Mouse (Mus musculus): ENCODE measurements at regions not wholly inside any gene's neighbourhood (a gene's known extent, or its start where the extent isn't known, plus 50 kb on each side); places are given as distances from the start of the nearest gene placed in this dataset.
A peak's percentile ranks its signal among the peaks of the same experiment; 100 is the strongest.

GRCm38 (mm10) chr5:73729646-73730045 is 78.5 kb downstream of the Spata18 start:
- DNase-seq (ENCODE audit: low read depth, low spot score): peak; percentile 18

GRCm38 (mm10) chr5:73731423-73731822 is 80.2 kb downstream of the Spata18 start:
- no peak for DNase-seq (ENCODE audit: low read depth, low spot score)

GRCm38 (mm10) chr5:73731991-73732565 is 80.9 kb downstream of the Spata18 start:
- no peak for DNase-seq (ENCODE audit: low read depth, low spot score)

- no peak for DNase-seq (ENCODE audit: low read depth, low spot score)
These were observed 89.6 kb downstream of the Spata18 start for GRCm38 (mm10) chr5:73740766-73741165.

GRCm38 (mm10) chr5:73741441-73741840 is 90.3 kb downstream of the Spata18 start:
- DNase-seq (ENCODE audit: low read depth, low spot score): no peak

GRCm38 (mm10) chr5:73743953-73744352 is 92.8 kb downstream of the Spata18 start:
- DNase-seq (ENCODE audit: low read depth, low spot score): no peak

GRCm38 (mm10) chr5:73749791-73750190 is 98.6 kb downstream of the Spata18 start:
- no peak for DNase-seq (ENCODE audit: low read depth, low spot score)

- DNase-seq (ENCODE audit: low read depth, low spot score): no peak
These were observed 101.1 kb downstream of the Spata18 start for GRCm38 (mm10) chr5:73752225-73752644.

- no peak for DNase-seq (ENCODE audit: low read depth, low spot score)
These were observed 102.6 kb downstream of the Spata18 start for GRCm38 (mm10) chr5:73753827-73754226.

GRCm38 (mm10) chr5:73758534-73758933 is 107.4 kb downstream of the Spata18 start:
- no peak for DNase-seq (ENCODE audit: low read depth, low spot score)

GRCm38 (mm10) chr5:73761236-73761635 is 110.1 kb downstream of the Spata18 start:
- no peak for DNase-seq (ENCODE audit: low read depth, low spot score)

- DNase-seq (ENCODE audit: low read depth, low spot score): peak; percentile 62
These were observed 110.5 kb downstream of the Spata18 start for GRCm38 (mm10) chr5:73761709-73762108.

- no peak for DNase-seq (ENCODE audit: low read depth, low spot score)
These were observed 113.0 kb downstream of the Spata18 start for GRCm38 (mm10) chr5:73764226-73764625.

GRCm38 (mm10) chr5:73765466-73765865 is 114.3 kb downstream of the Spata18 start:
- peak; percentile 54 for DNase-seq (ENCODE audit: low read depth, low spot score)

GRCm38 (mm10) chr5:73768253-73768652 is 117.1 kb downstream of the Spata18 start:
- DNase-seq (ENCODE audit: low read depth, low spot score): no peak

GRCm38 (mm10) chr5:73775775-73776548 is 124.8 kb downstream of the Spata18 start:
- no peak for DNase-seq (ENCODE audit: low read depth, low spot score)

GRCm38 (mm10) chr5:73777282-73777921 is 126.2 kb downstream of the Spata18 start:
- DNase-seq (ENCODE audit: low read depth, low spot score): peak; percentile 30

GRCm38 (mm10) chr5:73781190-73781940 is 130.2 kb downstream of the Spata18 start:
- no peak for DNase-seq (ENCODE audit: low read depth, low spot score)

GRCm38 (mm10) chr5:73782214-73783091 is 131.3 kb downstream of the Spata18 start:
- DNase-seq (ENCODE audit: low read depth, low spot score): peak; percentile 94

GRCm38 (mm10) chr5:73787275-73787674 is 136.1 kb downstream of the Spata18 start:
- DNase-seq (ENCODE audit: low read depth, low spot score): no peak

- DNase-seq (ENCODE audit: low read depth, low spot score): no peak
These were observed 141.0 kb downstream of the Spata18 start for GRCm38 (mm10) chr5:73792216-73792615.

All from 3T3-L1 (cell line).